Mouse (Mus musculus): ENCODE measurements at regions not wholly inside any gene's neighbourhood (a gene's known extent, or its start where the extent isn't known, plus 50 kb on each side); places are given as distances from the start of the nearest gene placed in this dataset.

DNA sequence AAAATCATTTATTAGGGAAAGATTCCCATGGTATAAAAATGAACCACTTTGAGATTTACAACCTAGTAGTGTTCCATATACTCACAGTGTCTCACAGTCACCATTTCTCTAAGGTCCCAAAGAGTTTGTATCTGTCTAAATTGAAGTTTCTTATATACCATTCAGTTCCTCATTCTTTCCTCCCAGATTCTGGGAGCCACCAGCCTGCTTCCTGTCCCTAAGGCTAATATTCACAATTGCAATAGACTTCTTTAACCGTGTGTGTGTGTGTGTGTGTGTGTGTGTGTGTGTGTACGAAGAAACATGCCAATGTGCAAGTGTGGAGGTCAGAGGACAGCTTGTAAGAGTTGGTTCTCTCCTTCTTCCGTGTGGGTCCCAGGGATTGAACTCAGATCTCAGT lies 124.1 kb upstream of the Rbm19 start:
- no peak overlapping the region for H3K27ac ChIP-seq
- ATAC-seq (ENCODE audit: low FRiP score) = no peak
- no peaks in the 10 kb centered on the region for H3K9me3 ChIP-seq (replicated peaks)
- no peak overlapping the region for H3K9ac ChIP-seq
- H3K27me3 ChIP-seq = peaks cover 4% of the 10 kb centered on the region; the same call in 1 of the 2 replicates
- 71% methylated on average over 3 of the region's 3 CpGs for WGBS
- no peak overlapping the region for H3K4me2 ChIP-seq (replicated peaks)
- no peaks in the 10 kb centered on the region for H3K36me3 ChIP-seq
- H3K4me1 ChIP-seq = no peaks in the 10 kb centered on the region
- no peak overlapping the region for H3K4me3 ChIP-seq

DNA sequence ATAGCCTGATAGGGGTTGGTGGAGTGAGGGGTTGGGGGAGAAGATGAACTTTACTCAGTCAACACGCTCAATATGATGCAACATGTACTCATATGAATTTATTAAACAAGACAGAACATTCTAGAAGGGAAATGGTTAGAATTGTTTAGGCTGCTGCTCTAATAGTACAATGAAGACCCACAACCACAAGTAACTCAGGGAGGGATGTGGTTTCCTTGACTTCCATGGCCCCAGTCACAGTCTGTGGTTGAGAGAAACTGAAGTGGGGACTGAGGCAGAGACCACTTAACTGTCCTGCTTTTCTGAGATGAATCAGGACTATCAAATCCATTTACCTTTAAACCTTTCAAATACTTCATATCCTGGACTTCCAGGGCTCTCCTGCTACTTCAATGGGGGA lies 120.5 kb upstream of the Rbm19 start:
- H3K4me3 ChIP-seq = no peak overlapping the region
- WGBS = 97% methylated on average over 1 of the region's 1 CpGs
- no peak overlapping the region for H3K9ac ChIP-seq
- no peak overlapping the region for H3K4me2 ChIP-seq (replicated peaks)
- no peaks in the 10 kb centered on the region for H3K27me3 ChIP-seq
- no peaks in the 10 kb centered on the region for H3K4me1 ChIP-seq
- H3K27ac ChIP-seq = no peak overlapping the region
- H3K36me3 ChIP-seq = no peaks in the 10 kb centered on the region
- ATAC-seq (ENCODE audit: low FRiP score) = no peak
- H3K9me3 ChIP-seq (replicated peaks) = no peaks in the 10 kb centered on the region

DNA sequence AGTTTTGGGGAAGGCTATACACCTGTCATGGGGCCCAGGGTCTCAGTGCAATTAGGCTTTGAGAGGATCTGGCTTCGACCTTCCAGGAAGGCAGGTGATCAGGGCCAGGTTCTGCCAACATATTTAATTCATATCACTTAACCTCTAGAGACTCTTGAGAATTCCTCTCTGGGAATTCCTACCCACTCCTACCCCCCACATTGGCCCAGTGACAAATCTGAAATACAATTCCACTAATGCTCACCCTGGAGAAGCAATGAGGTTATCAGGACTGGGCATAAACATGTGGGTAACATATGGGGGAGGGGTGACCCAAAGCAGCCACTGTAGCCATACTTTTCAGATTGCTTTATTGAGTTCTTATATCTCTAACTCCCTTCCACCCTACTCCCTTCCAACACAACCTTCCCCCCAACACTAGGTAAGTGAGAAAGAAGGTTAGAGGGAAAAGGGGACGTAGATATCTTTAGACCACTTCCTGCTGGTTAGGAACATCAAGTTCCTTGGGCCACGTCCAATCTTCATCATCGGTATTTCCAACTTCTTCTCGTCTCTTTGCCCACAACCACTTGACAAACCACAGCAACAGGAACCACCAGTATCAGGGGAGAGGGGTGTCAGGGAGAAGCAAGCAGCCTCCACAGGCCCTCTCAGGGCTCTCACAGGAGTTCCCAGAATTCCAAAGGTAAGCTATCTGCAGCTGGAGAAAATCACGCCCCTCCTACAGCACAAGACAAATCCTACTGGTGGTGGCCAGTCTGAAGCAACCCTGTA lies 110.4 kb upstream of the Rbm19 start:
- Histone ChIP-seq H3K9ac (no peak overlapping the region), H3K27ac (no peak overlapping the region), H3K27me3 (no peaks in the 10 kb centered on the region), H3K4me1 (no peaks in the 10 kb centered on the region), H3K4me2 (replicated peaks) (no peak overlapping the region), H3K36me3 (no peaks in the 10 kb centered on the region), H3K4me3 (no peak overlapping the region), H3K9me3 (replicated peaks) (peaks cover 10% of the 10 kb centered on the region; the same call in 1 of the 2 replicates)
- 81% methylated on average over 6 of the region's 6 CpGs for whole genome bisulfite sequencing
- no peak for ATAC-seq (ENCODE audit: low FRiP score)

GRCm38 (mm10) chr5:120007738-120008137 lies 108.5 kb upstream of the Rbm19 start:
- ATAC-seq (ENCODE audit: low FRiP score) = no peak
- no peak overlapping the region for H3K9ac ChIP-seq
- no peak overlapping the region for H3K4me3 ChIP-seq
- H3K4me2 ChIP-seq (replicated peaks) = no peak overlapping the region
- peaks cover 10% of the 10 kb centered on the region; the same call in 1 of the 2 replicates for H3K9me3 ChIP-seq (replicated peaks)
- H3K4me1 ChIP-seq = no peaks in the 10 kb centered on the region
- WGBS = 72% methylated on average over 6 of the region's 6 CpGs
- H3K36me3 ChIP-seq = no peaks in the 10 kb centered on the region
- no peak overlapping the region for H3K27ac ChIP-seq
- H3K27me3 ChIP-seq = no peaks in the 10 kb centered on the region

- WGBS = 84% methylated on average over 9 of the region's 9 CpGs
Observed at GRCm38 (mm10) chr5:120008306-120008705, 108.0 kb upstream of the Rbm19 start.

DNA sequence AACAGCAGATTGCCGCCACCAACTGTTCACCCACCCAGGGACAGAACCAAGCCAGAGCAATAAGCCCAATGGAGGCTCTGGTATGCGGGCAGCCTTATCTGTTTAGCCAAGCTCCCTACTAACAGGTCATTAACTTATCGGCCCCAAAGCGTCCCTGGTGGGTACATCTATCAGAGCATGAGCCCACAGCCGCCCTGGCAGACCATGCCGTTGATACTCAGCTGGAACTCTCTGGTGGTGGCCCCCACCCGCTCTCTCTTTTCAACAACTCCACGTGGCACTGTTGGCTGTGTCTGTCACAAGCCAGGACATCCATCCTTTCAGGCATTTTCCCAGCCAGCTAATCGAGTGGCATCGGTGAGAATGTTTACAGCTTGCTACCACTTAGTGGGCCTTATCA lies 100.8 kb upstream of the Rbm19 start:
- no peaks in the 10 kb centered on the region for H3K4me1 ChIP-seq
- no peaks in the 10 kb centered on the region for H3K27me3 ChIP-seq
- H3K36me3 ChIP-seq = no peaks in the 10 kb centered on the region
- no peak overlapping the region for H3K4me2 ChIP-seq (replicated peaks)
- 0 out of 2 replicates have a peak, but pooled peaks cover 1% of the 10 kb centered on the region for H3K9me3 ChIP-seq (replicated peaks)
- 85% methylated on average over 10 of the region's 10 CpGs for WGBS
- H3K4me3 ChIP-seq = no peak overlapping the region
- no peak for ATAC-seq (ENCODE audit: low FRiP score)
- no peak overlapping the region for H3K27ac ChIP-seq
- H3K9ac ChIP-seq = no peak overlapping the region

More at GRCm38 (mm10) chr5:120008306-120008705, 108.0 kb upstream of the Rbm19 start:
- Histone ChIP-seq H3K4me2 (replicated peaks) (no peak overlapping the region), H3K36me3 (no peaks in the 10 kb centered on the region), H3K27ac (no peak overlapping the region), H3K9ac (no peak overlapping the region), H3K9me3 (replicated peaks) (peaks cover 10% of the 10 kb centered on the region; the same call in 1 of the 2 replicates), H3K27me3 (no peaks in the 10 kb centered on the region), H3K4me3 (no peak overlapping the region), H3K4me1 (no peaks in the 10 kb centered on the region)
- no peak for ATAC-seq (ENCODE audit: low FRiP score)

GRCm38 (mm10) chr5:120018126-120018525 lies 98.1 kb upstream of the Rbm19 start:
- Histone ChIP-seq H3K4me1 (no peaks in the 10 kb centered on the region), H3K9me3 (replicated peaks) (no peaks in the 10 kb centered on the region), H3K36me3 (no peaks in the 10 kb centered on the region), H3K27me3 (no peaks in the 10 kb centered on the region), H3K27ac (no peak overlapping the region), H3K4me3 (no peak overlapping the region), H3K4me2 (replicated peaks) (no peak overlapping the region), H3K9ac (no peak overlapping the region)
- no peak for ATAC-seq (ENCODE audit: low FRiP score)
- 91% methylated on average over 2 of the region's 2 CpGs for WGBS

GRCm38 (mm10) chr5:120020748-120021147 lies 95.5 kb upstream of the Rbm19 start:
- Histone ChIP-seq H3K4me2 (replicated peaks) (no peak overlapping the region), H3K27me3 (no peaks in the 10 kb centered on the region), H3K27ac (no peak overlapping the region), H3K4me3 (no peak overlapping the region), H3K9me3 (replicated peaks) (no peaks in the 10 kb centered on the region), H3K36me3 (no peaks in the 10 kb centered on the region), H3K9ac (no peak overlapping the region), H3K4me1 (peaks cover 8% of the 10 kb centered on the region)
- ATAC-seq (ENCODE audit: low FRiP score) = no peak
- WGBS = 85% methylated on average over 5 of the region's 5 CpGs

GRCm38 (mm10) chr5:120022276-120022675 lies 94.0 kb upstream of the Rbm19 start:
- H3K9me3 ChIP-seq (replicated peaks) = no peaks in the 10 kb centered on the region
- no peak overlapping the region for H3K9ac ChIP-seq
- no peak overlapping the region for H3K4me3 ChIP-seq
- WGBS = 91% methylated on average over 5 of the region's 5 CpGs
- no peaks in the 10 kb centered on the region for H3K36me3 ChIP-seq
- H3K4me1 ChIP-seq = peaks cover 8% of the 10 kb centered on the region
- H3K4me2 ChIP-seq (replicated peaks) = no peak overlapping the region
- H3K27me3 ChIP-seq = no peaks in the 10 kb centered on the region
- ATAC-seq (ENCODE audit: low FRiP score) = no peak
- no peak overlapping the region for H3K27ac ChIP-seq

- peaks cover 8% of the 10 kb centered on the region for H3K4me1 ChIP-seq
- H3K9ac ChIP-seq = no peak overlapping the region
- no peak overlapping the region for H3K4me3 ChIP-seq
- no peaks in the 10 kb centered on the region for H3K9me3 ChIP-seq (replicated peaks)
- no peaks in the 10 kb centered on the region for H3K36me3 ChIP-seq
- no peaks in the 10 kb centered on the region for H3K27me3 ChIP-seq
- ATAC-seq (ENCODE audit: low FRiP score) = no peak
- WGBS = 2% methylated on average over 9 of the region's 10 CpGs
- no peak overlapping the region for H3K27ac ChIP-seq
- H3K4me2 ChIP-seq (replicated peaks) = peak overlapping the region; percentile 41
Observed at GRCm38 (mm10) chr5:120024071-120024470, 92.2 kb upstream of the Rbm19 start.

DNA sequence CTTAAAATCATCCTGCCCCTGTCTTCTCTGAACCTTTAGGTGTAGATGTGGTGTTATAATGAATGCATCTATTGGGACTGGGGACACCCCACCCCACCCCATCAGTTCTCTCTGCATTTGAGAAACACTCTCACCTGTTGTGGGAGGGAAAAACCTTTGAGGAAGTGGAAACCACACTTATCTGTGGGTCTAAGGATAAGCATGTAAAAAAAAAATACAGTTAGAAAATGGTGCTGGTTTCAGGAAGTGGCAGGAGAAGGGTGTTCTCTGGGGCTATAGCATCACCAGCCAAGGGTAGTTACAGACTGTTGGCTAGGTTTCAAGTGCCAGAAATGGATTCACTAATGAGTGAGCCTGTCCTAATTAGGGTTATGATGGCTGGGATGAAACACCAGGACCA lies 91.1 kb upstream of the Rbm19 start:
- Histone ChIP-seq H3K4me2 (replicated peaks) (no peak overlapping the region), H3K27ac (no peak overlapping the region), H3K9ac (no peak overlapping the region), H3K36me3 (no peaks in the 10 kb centered on the region), H3K4me3 (no peak overlapping the region), H3K4me1 (peaks cover 8% of the 10 kb centered on the region), H3K9me3 (replicated peaks) (no peaks in the 10 kb centered on the region), H3K27me3 (no peaks in the 10 kb centered on the region)
- no peak for ATAC-seq (ENCODE audit: low FRiP score)

GRCm38 (mm10) chr5:120030904-120031303 lies 85.4 kb upstream of the Rbm19 start:
- WGBS = 76% methylated on average over 15 of the region's 15 CpGs
- Histone ChIP-seq H3K27me3 (no peaks in the 10 kb centered on the region), H3K4me2 (replicated peaks) (no peak overlapping the region), H3K4me3 (no peak overlapping the region), H3K36me3 (no peaks in the 10 kb centered on the region), H3K4me1 (no peaks in the 10 kb centered on the region), H3K9ac (no peak overlapping the region), H3K9me3 (replicated peaks) (no peaks in the 10 kb centered on the region), H3K27ac (no peak overlapping the region)
- ATAC-seq (ENCODE audit: low FRiP score) = no peak

DNA sequence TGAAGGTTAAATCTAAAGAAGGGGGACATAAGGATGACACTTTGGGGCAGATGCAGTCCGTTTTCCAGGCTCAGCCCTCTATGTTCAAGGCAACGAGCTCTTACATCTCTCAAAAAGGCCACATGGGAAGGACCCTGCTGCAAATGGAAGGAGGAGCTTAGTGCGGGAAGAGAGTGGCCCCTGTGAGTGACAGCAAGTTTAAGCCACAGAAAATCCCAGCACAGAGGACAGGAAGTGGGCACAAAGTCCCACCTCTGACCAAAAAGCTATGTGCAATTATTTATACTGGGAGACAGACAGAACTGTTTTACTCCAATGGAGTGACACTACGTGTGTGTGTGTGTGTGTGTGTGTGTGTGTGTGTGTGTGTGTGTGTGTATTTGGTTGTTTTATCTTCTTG lies 84.7 kb upstream of the Rbm19 start:
- 73% methylated on average over 4 of the region's 4 CpGs for WGBS
- ATAC-seq (ENCODE audit: low FRiP score) = no peak
- Histone ChIP-seq H3K36me3 (no peaks in the 10 kb centered on the region), H3K4me1 (no peaks in the 10 kb centered on the region), H3K4me3 (no peak overlapping the region), H3K27ac (no peak overlapping the region), H3K9me3 (replicated peaks) (no peaks in the 10 kb centered on the region), H3K9ac (no peak overlapping the region), H3K4me2 (replicated peaks) (no peak overlapping the region), H3K27me3 (no peaks in the 10 kb centered on the region)
